Mouse (Mus musculus): ENCODE measurements around the gene Ppp1ca.

GRCm38 (mm10) chr19:4183689-4184088 is 8.2 kb upstream of the Ppp1ca start:
- TF ChIP-seq EP300 (IDR thresholded peaks at IDR 0.05; ENCODE audit: low read depth) (no peak), CTCF (IDR thresholded peaks at IDR 0.05; ENCODE audit: low read depth) (no peak)

Data from liver, postnatal 0 days (tissue).